Mouse (Mus musculus): ENCODE measurements around the gene Mospd2. TPM values are rescaled to one million over a fixed set of nuclear protein-coding genes. Genes with fewer than 3 reads are reported as not detected.

The Mospd2 gene
- total and polyA plus RNA-seq, 3 experiments = 0.72 to 89.9 (median 50.6) TPM

DNA sequence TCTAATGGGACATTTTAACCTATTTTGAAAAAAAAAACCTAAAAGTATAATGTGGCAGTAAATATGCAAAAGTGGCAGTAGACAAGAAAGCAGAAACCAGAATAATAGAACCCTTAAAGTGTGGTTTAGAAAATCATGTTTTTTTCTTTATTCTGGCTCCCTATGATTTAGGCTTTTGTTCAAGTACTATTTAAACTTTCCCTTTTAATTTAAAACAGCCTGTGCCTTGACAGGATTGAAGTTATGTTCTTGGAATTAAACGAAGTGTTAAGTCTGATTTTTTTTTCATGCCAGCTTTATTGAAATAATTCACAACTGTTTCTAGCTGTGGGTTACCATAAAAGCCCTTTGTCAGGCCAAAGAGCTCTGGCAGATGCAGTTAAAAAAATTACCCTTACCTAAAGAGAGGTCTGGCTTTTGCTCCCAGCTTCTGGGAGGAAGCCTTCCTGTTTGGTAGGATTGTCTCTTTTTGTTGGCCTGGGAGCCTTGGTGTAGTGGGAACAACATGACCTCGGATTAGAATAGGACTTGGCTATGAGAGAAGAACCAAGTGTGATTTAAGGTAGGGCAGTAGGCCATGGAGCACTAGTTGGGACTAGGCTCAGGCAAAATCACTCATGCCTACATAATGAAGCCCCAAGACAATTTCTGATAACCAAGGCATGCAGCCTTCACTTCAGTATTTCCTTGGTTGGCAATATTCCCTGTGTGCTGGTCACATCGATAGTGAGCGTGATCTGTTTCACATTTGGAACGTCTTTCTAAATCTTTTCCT is 27.4 kb downstream of the Mospd2 start:
- no peak for ATAC-seq (ENCODE audit: extremely low read depth, insufficient number of reproducible peaks, low FRiP score, poor library complexity, severe bottlenecking)
- no peak for DNase-seq (ENCODE audit: low spot score)
- H3K27me3 ChIP-seq (ENCODE audit: insufficient read depth, low read length) = no peaks in the 10 kb centered on the region
- H3K36me3 ChIP-seq (replicated peaks) = peaks cover 19% of the 10 kb centered on the region
- H3K9me3 ChIP-seq (replicated peaks) = no peaks in the 10 kb centered on the region
- no peak overlapping the region for H3K4me3 ChIP-seq (ENCODE audit: low read depth, low read length)
- H3K4me1 ChIP-seq (ENCODE audit: insufficient read depth, low read depth, low read length) = no peaks in the 10 kb centered on the region
- no peak for TF ChIP-seq POLR2AphosphoS5 (IDR thresholded peaks at IDR 0.05; ENCODE audit: insufficient replicate concordance, low read depth, low read length)
- TF ChIP-seq GATA2 (IDR thresholded peaks at IDR 0.05; ENCODE audit: borderline replicate concordance, low read depth, low read length) = no peak
- TF ChIP-seq TAL1 (conservative IDR thresholded peaks at IDR 0.05; ENCODE audit: low read depth, low read length) = no peak
- TF ChIP-seq CTCF (IDR thresholded peaks at IDR 0.05; ENCODE audit: low read depth, low read length) = no peak
- no peak for TF ChIP-seq GATA1 (IDR thresholded peaks at IDR 0.05; ENCODE audit: borderline replicate concordance, low read length)

DNA sequence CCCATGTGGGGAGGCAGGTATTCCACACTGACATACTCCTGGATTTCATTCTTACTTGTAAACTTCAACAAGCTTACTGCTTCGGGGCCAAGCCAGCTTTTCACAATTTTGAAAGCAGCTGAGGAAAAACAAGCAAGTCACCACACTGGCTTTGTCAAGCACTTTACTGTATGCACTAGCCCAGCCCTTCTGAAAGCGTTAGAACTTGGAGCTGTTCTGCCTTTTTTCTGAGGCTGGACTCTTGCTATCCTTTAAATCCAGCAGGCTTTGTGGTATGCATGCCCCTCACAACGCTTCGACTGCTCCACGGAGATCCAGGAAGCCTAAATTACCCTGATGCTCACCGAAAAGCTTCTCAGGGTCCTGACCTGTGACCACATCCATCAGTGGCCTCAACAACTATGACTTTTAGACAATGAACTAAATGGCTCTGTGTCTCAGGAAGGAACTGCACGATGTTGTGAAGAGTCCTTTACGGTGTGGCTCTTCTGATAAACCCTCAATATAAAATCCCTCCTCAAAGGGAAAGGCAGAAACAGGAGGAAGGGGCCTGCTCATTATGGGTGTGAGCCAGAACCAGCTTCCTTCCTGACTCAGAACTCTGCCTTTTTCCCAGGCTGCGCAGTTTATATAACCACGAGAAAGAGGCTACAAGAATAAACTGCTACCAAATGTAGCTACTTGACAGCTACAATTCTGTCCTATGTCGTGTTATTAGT is 28.2 kb downstream of the Mospd2 start:
- DNase-seq (ENCODE audit: low spot score) (no peak), ATAC-seq (ENCODE audit: extremely low read depth, insufficient number of reproducible peaks, low FRiP score, poor library complexity, severe bottlenecking) (no peak)
- no peaks in the 10 kb centered on the region for H3K27me3 ChIP-seq (ENCODE audit: insufficient read depth, low read length)

DNA sequence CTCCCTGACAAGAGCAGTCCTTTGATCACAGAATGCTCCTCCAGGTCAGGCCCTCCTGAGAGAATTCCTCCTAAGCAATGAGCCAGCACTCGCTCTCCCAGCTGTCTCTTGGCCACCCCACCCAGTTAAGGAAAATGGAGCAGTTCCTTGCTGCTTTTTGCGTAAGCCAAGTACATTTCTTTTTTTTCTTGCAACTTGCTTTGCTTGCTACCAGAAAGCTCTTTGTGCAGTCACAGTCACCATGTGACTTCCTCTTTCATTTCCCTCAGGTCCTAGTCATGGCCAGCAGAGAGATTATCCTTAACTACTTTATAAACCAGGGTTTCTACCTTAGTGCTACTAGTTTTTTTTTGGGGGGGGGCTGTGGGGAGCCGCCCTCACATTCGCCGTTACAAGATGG is 38.6 kb downstream of the Mospd2 start:
- DNase-seq (ENCODE audit: low spot score) (no peak), ATAC-seq (ENCODE audit: extremely low read depth, insufficient number of reproducible peaks, low FRiP score, poor library complexity, severe bottlenecking) (no peak)
- Histone ChIP-seq H3K27me3 (ENCODE audit: insufficient read depth, low read length) (no peaks in the 10 kb centered on the region), H3K36me3 (replicated peaks) (peaks cover 40% of the 10 kb centered on the region), H3K9me3 (replicated peaks) (no peaks in the 10 kb centered on the region), H3K4me1 (ENCODE audit: insufficient read depth, low read depth, low read length) (no peaks in the 10 kb centered on the region), H3K4me3 (ENCODE audit: low read depth, low read length) (no peak overlapping the region)
- TF ChIP-seq TAL1 (conservative IDR thresholded peaks at IDR 0.05; ENCODE audit: low read depth, low read length) = no peak
- no peak for TF ChIP-seq POLR2AphosphoS5 (IDR thresholded peaks at IDR 0.05; ENCODE audit: insufficient replicate concordance, low read depth, low read length)
- no peak for TF ChIP-seq CTCF (IDR thresholded peaks at IDR 0.05; ENCODE audit: low read depth, low read length)
- TF ChIP-seq GATA2 (IDR thresholded peaks at IDR 0.05; ENCODE audit: borderline replicate concordance, low read depth, low read length) = no peak
- no peak for TF ChIP-seq GATA1 (IDR thresholded peaks at IDR 0.05; ENCODE audit: borderline replicate concordance, low read length)

More for the DNA sequence above, 28.2 kb downstream of the Mospd2 start:
- TF ChIP-seq GATA1 (IDR thresholded peaks at IDR 0.05; ENCODE audit: borderline replicate concordance, low read length) (no peak), GATA2 (IDR thresholded peaks at IDR 0.05; ENCODE audit: borderline replicate concordance, low read depth, low read length) (no peak), CTCF (IDR thresholded peaks at IDR 0.05; ENCODE audit: low read depth, low read length) (no peak), TAL1 (conservative IDR thresholded peaks at IDR 0.05; ENCODE audit: low read depth, low read length) (no peak), POLR2AphosphoS5 (IDR thresholded peaks at IDR 0.05; ENCODE audit: insufficient replicate concordance, low read depth, low read length) (no peak)
- Histone ChIP-seq H3K9me3 (replicated peaks) (no peaks in the 10 kb centered on the region), H3K4me3 (ENCODE audit: low read depth, low read length) (no peak overlapping the region), H3K36me3 (replicated peaks) (peaks cover 21% of the 10 kb centered on the region), H3K4me1 (ENCODE audit: insufficient read depth, low read depth, low read length) (no peaks in the 10 kb centered on the region)

DNA sequence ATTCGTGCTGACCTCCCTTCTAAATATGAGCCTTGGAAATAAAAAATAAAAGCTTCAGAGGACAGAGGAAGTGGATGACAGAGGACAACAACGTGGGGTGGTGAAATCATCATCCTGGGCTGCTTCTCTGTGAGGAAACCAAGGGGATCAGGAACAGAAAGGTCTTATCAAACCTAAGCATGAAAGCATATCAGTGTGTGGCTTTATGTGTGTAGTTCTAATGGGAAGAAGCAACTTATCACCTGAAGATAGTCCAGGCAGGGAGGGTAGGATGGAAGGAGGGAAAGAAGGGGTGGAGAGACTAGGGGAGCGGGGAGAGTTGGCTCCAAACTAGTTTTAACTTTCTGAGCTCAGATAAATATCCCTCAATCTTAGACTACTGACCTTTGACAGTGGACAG is 67.2 kb downstream of the Mospd2 start:
- Histone ChIP-seq H3K27me3 (ENCODE audit: insufficient read depth, low read length) (no peaks in the 10 kb centered on the region), H3K4me1 (ENCODE audit: insufficient read depth, low read depth, low read length) (no peaks in the 10 kb centered on the region), H3K9me3 (replicated peaks) (no peaks in the 10 kb centered on the region), H3K4me3 (ENCODE audit: low read depth, low read length) (no peak overlapping the region), H3K36me3 (replicated peaks) (no peaks in the 10 kb centered on the region)
- no peak for ATAC-seq (ENCODE audit: extremely low read depth, insufficient number of reproducible peaks, low FRiP score, poor library complexity, severe bottlenecking)
- TF ChIP-seq CTCF (IDR thresholded peaks at IDR 0.05; ENCODE audit: low read depth, low read length) (no peak), POLR2AphosphoS5 (IDR thresholded peaks at IDR 0.05; ENCODE audit: insufficient replicate concordance, low read depth, low read length) (no peak), GATA2 (IDR thresholded peaks at IDR 0.05; ENCODE audit: borderline replicate concordance, low read depth, low read length) (no peak), GATA1 (IDR thresholded peaks at IDR 0.05; ENCODE audit: borderline replicate concordance, low read length) (no peak), TAL1 (conservative IDR thresholded peaks at IDR 0.05; ENCODE audit: low read depth, low read length) (no peak)
- DNase-seq (ENCODE audit: low spot score) = no peak

DNA sequence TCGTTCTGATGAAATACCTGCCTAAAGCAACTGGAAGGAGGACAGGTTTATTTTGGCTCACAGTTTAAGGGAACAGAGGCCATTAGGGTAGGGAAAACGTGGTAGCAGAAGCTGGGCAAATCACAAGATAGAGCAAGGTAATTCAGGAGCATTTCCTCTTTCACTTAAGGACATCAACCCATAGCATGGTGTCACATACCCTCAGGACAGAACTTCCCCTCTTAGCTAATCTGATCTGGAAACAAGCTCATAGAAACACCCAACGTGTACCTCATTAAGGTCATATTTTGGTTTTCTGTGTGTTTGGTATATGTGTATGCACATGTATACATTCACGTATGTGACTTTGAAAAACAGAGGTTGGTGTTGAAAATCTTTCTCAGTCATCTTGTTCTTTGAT is 68.0 kb downstream of the Mospd2 start:
- no peak for DNase-seq (ENCODE audit: low spot score)
- Histone ChIP-seq H3K4me3 (ENCODE audit: low read depth, low read length) (no peak overlapping the region), H3K4me1 (ENCODE audit: insufficient read depth, low read depth, low read length) (no peaks in the 10 kb centered on the region), H3K9me3 (replicated peaks) (no peaks in the 10 kb centered on the region), H3K27me3 (ENCODE audit: insufficient read depth, low read length) (no peaks in the 10 kb centered on the region), H3K36me3 (replicated peaks) (no peaks in the 10 kb centered on the region)
- TF ChIP-seq CTCF (IDR thresholded peaks at IDR 0.05; ENCODE audit: low read depth, low read length) (no peak), POLR2AphosphoS5 (IDR thresholded peaks at IDR 0.05; ENCODE audit: insufficient replicate concordance, low read depth, low read length) (no peak), GATA1 (IDR thresholded peaks at IDR 0.05; ENCODE audit: borderline replicate concordance, low read length) (no peak), GATA2 (IDR thresholded peaks at IDR 0.05; ENCODE audit: borderline replicate concordance, low read depth, low read length) (no peak), TAL1 (conservative IDR thresholded peaks at IDR 0.05; ENCODE audit: low read depth, low read length) (no peak)
- no peak for ATAC-seq (ENCODE audit: extremely low read depth, insufficient number of reproducible peaks, low FRiP score, poor library complexity, severe bottlenecking)

DNA sequence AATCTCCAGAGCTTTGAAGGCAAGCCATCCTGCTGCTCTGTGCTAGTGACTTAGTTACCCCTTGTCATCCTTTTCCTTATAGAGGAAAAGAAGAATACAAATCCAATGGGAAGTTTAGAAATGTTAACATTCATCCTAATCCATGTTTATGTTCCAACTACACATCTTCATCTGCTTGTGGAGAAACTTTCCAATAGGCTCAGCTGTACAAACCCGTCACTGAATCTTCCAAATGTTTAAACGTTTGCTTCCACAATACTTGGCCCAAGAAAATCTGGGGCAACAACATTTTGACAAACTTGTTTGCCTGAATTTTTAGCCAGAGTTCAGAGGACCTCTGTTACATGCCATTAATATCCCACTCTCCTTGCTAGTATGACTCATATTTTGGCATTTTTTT is 78.3 kb downstream of the Mospd2 start:
- TF ChIP-seq TAL1 (conservative IDR thresholded peaks at IDR 0.05; ENCODE audit: low read depth, low read length) (no peak), POLR2AphosphoS5 (IDR thresholded peaks at IDR 0.05; ENCODE audit: insufficient replicate concordance, low read depth, low read length) (no peak), CTCF (IDR thresholded peaks at IDR 0.05; ENCODE audit: low read depth, low read length) (no peak)
- Histone ChIP-seq H3K27me3 (ENCODE audit: insufficient read depth, low read length) (no peaks in the 10 kb centered on the region), H3K4me3 (ENCODE audit: low read depth, low read length) (no peak overlapping the region), H3K4me1 (ENCODE audit: insufficient read depth, low read depth, low read length) (peaks cover 3% of the 10 kb centered on the region; the same call in 1 of the 2 replicates), H3K9me3 (replicated peaks) (no peaks in the 10 kb centered on the region), H3K36me3 (replicated peaks) (no peaks in the 10 kb centered on the region)
- ATAC-seq (ENCODE audit: extremely low read depth, insufficient number of reproducible peaks, low FRiP score, poor library complexity, severe bottlenecking) = no peak
- no peak for DNase-seq (ENCODE audit: low spot score)

Measured in G1E (cell line).